Mouse (Mus musculus): ENCODE results near the gene Sept5.
A peak's percentile ranks its signal among the peaks of the same experiment; 100 is the strongest.

Gene Sept5

DNA sequence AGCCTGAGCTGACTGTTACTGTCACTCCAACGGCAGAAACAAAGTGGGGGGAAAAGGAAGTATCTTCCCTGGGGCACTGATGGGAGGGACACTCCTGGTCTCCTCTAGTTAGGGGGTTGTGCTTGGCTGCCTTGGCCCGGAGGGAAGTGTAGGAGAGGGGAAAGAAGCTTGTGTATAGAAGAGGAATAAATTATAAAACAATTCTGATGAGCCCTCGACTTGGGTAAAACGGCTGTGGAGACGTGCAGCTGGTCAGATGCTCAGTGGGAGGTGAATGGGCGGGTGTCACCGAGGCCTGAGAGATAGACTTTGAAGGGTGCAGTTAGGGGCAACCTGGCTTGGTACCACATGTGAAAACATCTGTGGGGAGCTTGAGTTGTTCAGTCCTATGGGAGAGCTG is 1.4 kb upstream of the Sept5 start:
- no peak for DNase-seq

GRCm38 (mm10) chr16:18630291-18630690 is 537 bp upstream of the Sept5 start:
- no peak for DNase-seq

GRCm38 (mm10) chr16:18628948-18629340 is 810 bp downstream of the Sept5 start:
- DNase-seq = no peak

GRCm38 (mm10) chr16:18628206-18628947 is 1.4 kb downstream of the Sept5 start:
- DNase-seq = no peak

DNA sequence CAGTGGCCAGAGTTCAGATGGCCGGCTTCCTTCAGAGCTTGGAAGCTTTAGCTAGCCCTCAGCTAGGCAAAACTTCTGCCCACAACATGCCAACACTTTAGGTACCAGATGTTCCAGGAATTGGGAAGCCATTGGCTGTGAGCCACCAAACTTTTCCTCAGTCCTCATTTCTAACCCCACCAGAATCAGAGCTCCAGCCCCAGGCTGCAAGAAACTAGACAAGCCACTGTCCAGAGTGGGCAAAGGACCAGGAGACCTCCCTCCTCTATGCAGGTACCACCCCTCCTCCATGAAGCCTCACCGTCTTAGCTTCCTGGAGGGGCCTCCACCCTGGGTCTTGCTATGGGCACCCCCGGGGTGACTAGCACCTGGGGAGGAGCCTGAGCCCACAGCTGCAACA is 2.6 kb downstream of the Sept5 start:
- no peak for DNase-seq

DNA sequence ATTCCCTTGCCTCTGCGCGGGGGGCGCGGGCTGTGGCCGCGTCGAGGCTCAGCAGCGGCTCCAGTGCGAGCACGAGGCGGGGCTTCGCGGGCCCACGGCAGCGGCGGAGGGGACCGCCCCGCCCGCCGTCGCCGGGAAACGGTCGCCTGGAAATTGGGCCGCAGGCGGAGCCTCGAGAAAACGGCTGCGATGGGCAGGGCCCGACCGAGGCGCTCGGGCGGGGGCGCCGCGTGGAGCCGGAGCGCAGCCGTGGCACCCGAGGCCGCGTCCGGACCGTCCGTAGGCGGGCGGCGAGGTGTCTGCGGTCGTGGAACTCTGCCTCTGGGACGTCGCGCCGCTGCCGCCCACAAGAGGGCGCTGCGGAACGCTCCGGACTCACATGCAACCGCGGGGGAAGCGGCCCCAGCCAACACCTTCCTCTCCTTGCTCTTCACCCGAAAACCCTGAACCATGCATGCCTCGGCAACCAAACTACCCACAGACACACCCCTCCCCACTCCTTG is 3.3 kb downstream of the Sept5 start, which contains the start of gene Gm49601:
Gm49601 (minus strand) TSS at position 52 of the 503 bp plus-strand sequence.
- peak; percentile 83 for DNase-seq

- no peak for DNase-seq
Measured at GRCm38 (mm10) chr16:18625791-18626311, 3.9 kb downstream of the Sept5 start.

GRCm38 (mm10) chr16:18625097-18625496 is 4.7 kb downstream of the Sept5 start:
- DNase-seq = no peak

DNA sequence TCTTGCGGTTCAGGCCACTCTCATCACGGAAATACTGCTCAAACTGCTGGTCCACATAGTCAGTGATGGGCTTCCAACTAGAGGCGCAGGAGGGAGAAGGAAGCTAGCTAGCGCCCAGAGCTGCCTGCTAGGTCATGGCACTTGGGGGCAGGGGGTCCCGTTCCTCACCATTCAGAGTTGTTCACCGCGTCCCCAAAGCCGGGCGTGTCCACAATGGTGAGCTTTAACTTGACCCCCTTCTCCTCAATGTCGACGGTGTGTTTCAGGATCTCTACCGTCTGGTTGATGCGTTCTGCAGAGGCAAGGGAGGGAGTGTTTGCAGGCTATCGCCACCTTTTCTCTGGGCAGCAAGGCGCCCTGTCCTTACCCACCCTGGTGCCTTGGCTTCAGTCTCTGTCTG is 5.1 kb downstream of the Sept5 start:
- no peak for DNase-seq

DNA sequence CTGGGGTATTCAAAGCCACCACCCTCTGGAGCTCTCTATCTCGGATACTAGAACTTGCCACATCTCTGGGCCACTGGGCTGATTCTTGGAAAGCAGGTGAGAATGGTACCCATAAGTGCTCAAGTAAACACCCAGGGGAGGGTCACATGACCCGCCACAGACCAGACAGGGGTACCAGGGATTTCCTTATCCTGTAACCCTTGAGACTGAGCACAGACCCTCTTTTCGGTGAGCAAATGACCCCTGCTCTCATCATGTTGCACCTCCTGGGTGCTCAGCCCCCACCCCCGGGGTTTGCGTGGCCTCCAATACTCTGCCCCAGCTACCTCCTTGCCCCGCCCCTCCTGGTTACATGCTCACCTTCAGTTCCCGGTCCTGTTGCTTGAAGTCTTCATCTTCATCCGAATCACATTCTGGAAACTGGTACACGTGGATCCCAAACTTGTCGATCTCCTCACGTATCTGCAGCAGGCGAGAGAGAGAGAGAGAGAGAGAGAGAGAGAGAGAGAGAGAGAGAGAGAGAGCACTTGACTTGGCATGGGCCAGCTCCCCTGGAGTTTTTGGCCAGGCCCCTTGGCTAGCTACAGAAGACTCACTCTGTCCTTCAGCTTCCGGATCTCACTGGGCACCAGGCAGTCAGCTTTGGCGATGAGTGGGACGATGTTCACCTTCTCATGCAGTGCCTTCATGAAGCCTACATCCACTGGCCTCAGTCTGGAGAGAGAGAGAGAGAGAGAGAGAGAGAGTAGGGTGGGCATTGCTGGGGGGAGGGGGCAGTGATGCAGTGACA is 5.8 kb downstream of the Sept5 start:
- no peak for DNase-seq

DNA sequence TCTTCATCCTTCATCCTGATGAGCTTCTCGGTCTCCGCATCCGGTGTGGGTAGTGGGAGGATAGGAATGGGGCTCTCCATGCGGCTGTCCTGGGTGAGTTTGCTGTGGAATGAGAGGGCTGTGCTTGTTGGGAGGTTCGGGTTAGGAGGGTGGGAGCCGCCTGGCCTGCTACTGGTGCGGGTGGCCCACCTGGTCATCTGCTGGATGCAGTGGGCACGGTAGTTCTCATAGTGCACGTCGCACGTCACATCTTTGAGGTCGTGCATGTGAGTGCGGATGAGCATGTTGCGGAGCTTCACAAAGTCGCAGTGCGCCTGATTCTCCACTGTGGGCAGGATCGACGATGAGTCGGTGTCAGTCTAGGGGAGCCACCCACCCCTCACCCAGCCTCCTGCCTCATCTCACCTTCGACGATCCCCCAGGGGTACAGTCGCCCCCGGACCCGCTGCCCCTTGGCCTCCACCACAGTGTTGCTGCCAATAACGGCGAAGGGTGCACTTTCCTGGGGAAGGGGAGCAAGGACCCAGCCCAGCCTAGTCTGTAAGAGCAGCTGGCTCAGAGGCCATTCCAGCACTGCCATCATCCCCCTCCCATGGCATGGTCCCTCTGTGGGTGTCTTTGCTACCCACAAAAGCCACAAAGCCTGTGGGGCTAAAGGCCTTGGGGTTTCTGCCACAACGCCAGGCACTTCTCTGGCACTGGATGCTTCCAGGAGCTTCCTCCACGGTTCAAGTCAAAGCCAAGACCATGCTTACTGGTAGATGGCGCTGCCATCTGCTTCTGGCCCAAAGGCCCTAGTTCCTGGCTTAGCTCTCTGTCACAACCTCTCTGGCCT is 6.6 kb downstream of the Sept5 start:
- no peak for DNase-seq

DNA sequence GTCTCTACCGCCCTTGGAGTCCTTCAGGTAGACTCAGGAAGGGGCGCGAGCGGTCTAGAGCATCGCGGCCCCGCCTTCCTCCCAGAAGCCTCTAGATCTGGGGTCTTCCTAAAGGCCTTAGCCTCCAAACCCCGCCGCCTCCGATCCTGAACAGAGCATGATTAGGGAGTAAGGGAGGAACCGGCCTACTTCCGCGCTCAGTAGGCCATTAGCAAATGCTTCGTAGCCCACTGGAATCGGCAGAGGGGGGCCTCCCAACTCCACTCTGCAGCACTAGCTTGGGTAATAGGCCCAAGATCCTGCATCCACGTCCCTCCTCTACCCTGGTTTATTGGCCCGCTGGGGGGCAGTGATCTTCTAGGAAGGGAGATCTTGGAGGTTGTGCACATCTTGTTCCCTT is 7.7 kb downstream of the Sept5 start, which contains the start of gene Gp1bb:
Gp1bb (minus strand) TSS at position 385 of the 400 bp plus-strand sequence.
- DNase-seq = no peak

- DNase-seq = no peak
Measured at GRCm38 (mm10) chr16:18621362-18622001, 8.3 kb downstream of the Sept5 start.

DNA sequence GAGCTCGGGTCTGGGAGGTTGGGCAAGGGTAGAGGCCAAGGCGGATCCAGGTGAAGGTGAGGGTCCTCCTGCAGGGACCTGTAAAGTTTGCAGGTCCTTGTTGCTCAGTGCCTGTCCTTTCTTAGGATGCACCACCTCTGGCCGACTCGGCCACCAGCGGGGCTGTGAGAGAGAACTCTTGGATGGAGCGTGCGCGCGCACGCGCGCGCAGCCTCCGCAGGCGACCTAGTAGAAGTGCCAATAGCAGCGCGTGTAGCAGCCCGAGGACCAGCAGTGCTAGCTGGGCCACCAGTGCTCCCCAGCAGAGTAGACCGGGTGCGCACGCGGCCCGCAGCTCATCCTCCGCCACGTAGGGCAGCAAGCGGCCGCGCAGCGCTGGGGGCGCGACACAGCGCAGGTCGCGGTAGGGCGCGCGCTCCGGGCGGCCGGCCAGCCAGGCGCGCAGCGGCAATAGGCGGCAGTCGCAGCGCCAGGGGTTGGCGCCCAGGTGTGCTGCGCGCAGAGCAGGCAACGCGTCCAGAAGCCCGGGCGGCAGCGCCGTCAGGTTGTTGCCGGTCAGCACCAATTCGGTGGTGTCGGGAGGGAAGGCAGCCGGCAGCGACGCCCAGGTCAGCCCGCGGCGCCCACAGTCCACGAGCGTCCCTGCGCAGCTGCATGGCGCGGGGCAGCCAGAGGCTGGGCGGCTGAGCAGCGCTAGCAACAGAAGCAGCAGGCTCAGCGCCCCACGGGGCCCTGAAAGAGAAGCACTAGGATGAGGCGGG is 9.0 kb downstream of the Sept5 start:
- DNase-seq = peak; percentile 25

- DNase-seq = no peak
Measured at GRCm38 (mm10) chr16:18620201-18620600, 9.6 kb downstream of the Sept5 start.

DNA sequence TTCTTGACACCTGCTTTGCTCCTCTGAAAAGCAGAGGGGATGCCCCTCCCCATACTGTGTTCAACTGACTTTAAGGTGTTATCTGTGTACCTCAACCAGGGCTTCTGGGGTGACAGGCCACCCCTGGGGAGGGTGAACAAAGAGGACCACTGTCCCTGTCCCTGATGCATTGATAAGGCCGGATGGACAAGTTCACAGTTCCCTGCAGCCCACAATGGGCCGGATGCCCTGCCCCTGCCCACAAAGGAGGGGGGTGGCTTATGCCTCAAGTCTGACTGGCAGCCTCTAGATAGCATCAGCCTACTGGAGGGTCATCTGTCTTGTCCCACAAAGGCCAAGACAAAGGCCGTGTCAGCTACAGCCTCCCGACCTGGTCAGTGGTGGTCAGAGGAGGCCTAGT is 10.6 kb downstream of the Sept5 start:
- no peak for DNase-seq

DNA sequence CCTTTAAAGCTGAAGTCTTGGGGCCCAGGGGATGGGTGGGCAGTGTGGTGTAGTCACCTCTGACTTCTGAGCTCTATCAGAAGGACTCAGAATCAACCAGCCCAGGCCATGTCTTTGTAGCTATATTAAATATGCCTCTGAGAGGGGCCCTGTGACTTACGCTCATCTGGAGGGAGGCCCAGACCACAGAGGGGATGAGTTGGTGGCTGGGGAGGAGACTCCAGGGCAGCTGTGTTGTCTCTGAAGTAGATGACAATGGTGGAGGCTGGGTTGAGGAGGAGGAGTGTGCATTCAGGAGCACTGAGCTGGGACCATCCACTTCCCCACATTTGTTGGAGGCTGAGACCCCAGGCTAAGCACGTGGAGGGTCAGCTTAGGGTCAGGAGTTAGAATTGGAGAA is 11.5 kb downstream of the Sept5 start:
- no peak for DNase-seq

DNA sequence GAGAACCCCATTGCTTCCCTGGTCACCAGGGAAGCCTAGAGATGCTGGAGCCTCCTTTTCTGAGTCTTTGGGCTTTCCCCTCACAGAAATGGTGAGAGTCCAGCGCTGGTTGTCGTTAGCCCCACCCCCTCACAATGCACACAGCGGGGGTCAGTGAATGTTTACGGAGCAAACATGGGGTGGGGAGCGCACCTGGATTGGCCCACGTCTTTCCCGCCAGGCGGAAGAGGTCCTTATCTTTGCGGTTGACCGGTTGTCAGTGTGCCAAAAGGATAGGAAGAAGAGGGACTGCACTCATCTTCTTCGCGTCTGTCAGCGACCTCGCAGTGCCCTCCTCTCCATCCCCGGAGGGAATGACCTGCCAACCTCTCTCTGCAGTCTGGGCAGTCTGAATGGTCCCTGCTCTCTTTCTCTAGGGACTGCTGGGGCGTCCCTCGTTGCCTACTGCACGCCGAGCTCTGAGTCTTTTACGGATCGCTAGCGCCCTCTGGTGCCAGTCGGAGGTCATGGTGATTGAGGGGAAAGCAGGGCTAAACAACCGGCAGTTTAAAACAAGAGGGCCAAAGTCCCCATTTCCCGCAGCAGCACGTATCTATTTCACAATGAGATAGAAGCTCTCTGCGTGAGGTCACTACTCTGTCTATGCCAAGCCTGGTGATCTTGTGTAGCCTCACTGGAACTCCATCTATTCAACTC is 12.2 kb downstream of the Sept5 start:
- DNase-seq = peak; percentile 89

DNA sequence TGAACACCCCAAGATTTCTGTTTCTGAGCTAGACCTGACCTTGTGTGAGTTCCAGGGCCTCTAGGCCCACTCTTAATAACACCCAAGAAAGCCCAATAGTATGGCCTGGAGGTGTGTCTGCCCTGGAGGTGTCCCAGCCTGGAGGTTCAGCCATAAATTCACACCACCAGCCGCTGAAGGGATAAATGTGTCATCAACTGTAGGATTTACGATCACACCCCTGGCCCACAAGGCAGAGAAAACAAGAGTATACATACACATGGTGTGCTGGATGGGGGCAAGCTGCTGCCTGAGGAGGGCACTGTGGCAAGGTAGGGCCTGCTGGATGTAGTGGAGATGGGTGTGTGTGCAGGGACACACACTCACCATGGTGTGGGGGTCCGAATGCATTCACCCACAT is 16.5 kb downstream of the Sept5 start:
- DNase-seq = no peak

- no peak for DNase-seq
Measured at GRCm38 (mm10) chr16:18611752-18612151, 18.0 kb downstream of the Sept5 start.

DNA sequence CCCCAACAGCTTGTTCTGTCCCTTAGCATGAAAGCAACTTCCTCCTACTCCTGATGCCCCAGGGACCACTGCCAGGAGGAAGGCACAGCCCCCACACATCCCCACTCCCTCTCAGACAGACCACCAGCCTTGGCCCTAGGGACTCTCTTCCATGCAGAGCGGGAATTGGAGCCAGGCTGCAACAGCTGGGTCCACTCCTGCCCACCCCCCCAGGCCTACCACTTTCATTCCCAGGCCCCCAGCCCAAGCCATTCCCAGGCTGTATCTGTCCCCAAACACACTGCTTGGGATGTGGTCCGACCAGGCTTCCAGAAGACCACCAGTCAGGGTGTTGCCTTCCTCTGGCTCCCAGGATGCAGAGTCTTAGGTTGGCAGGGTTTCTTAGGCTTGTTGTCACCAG is 20.7 kb downstream of the Sept5 start:
- no peak for DNase-seq

All from kidney, adult 18-20 months (tissue).